Mouse (Mus musculus): ENCODE measurements around the gene Trappc1. TPM values are rescaled to one million over a fixed set of nuclear protein-coding genes. Genes with fewer than 3 reads are reported as not detected.

Gene Trappc1
- total RNA-seq, 4 experiments from 2014 or later: 47.7 to 54.7 (median 51.5) TPM

DNA sequence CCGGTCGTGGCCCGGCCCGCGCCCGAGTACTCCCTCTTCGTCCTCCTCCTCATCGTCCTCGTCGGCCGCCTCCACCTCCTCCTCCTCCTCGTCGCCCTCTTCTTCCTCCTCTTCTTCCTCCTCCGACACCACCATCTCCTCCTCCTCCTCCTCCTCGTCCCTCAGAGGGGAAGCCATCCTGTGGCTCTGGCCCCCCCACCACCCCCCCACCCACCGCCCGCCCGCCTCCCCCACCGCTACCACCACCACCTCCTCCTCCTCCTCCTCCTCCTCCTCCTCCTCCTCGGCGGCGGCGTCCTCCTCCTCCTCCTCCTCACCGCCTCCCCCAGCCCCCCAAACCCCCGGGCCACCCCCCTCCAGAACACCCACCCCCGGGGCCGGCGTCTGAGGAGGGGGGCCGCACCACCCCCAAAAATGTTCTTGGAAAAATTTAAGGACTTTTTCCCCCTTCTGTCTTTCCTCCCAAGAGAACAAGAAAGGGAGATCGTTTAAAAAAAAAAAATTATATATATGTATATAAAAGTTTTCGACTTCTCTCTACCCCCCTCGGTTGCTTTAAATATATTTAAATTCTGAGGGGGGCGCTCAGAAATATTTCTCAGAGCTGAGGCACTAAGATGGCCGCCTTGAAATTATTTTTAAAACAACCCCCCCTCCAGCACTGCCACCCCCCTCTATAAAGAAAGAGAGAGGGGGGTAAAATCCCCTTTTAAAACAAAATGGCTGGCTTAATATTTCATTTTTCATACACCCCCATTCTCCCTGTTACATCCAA, 45.6 kb downstream of the Trappc1 start, which contains the start of gene Chd3:
Gene Chd3, minus strand, starts transcription at position 192 of the 775 bp plus-strand sequence.
- no peak for DNase-seq (ENCODE audit: low spot score in 2 of 2)

DNA sequence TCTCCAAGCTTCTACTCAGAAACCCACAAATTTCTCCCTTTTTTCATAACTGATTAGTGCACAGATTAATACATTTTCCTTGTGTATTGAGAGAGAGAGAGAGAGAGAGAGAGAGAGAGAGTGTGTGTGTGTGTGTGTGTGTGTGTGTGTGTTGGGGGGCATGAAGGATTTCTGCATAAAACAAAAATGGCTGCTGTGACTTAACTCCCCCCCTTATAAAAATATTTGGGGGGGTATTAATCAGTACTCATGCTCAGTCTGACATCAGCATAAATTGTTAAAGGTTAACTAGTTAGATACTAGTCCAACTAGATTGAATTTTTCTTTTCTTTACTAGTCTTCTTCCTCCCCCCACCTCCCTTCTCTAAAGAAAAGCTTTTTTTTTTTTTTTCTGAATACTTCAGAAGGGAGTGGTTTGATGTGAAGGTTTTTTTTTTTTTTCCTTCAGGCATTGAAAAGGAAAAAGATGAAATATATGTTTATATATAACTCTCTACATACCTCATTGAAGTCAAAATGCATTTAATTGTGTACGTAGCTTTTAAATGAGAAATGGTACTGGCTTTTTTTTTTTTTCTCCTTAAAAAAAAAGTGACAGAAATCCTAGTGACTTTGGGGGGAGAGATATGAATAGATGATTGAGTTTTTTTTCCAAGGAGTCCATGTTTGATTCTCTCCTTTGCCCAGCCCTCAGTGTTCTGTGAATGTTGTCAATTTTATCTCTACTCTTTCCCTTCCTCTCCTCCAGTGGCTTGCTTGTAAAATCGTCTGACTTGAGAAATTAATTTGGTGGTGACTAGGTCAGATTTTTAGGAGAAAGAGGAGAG, 46.4 kb downstream of the Trappc1 start:
- DNase-seq (ENCODE audit: low spot score in 2 of 2): no peak

DNA sequence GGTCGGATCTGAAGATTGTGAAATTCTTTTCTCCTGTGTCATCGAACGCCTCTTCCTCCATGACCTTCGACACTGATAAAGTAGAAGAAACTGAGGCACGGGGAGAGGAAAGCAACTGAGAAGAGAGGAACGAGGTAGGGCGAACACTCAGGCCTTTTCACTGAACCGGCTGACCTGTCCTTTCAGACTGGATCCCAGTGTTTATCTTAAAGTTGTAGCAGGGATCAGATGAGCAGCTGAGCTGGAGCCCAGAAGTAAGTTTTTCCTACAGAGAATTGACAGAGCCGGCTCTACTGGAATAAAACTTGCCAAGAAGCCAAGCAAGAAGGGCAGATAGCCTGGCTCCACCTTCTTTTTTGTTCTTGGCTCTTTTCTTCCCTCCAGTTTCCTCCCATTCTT, 47.0 kb downstream of the Trappc1 start:
- DNase-seq (ENCODE audit: low spot score in 2 of 2): no peak

DNA sequence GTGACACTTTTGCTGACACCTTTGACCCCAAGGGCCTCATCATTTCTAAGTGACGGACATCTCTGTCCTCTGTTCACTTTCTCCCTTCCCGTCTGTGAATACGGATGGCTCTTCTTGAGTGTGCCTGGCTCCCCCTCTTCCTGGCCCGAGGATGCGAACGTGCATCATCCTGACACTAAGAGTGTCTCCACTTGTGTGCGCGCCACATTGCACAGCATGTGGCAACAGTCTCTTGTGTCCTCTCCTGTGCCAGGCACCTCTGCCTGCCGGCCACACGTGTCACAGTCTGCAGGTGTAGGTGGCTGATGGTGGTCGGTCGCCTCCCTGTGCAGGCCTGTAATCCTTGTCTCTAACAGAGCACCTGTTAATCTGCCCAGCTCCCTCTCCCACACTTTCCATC, 47.8 kb downstream of the Trappc1 start:
- peak in 1 of 2 experiments; percentile 32 for DNase-seq (ENCODE audit: low spot score in 2 of 2)

DNA sequence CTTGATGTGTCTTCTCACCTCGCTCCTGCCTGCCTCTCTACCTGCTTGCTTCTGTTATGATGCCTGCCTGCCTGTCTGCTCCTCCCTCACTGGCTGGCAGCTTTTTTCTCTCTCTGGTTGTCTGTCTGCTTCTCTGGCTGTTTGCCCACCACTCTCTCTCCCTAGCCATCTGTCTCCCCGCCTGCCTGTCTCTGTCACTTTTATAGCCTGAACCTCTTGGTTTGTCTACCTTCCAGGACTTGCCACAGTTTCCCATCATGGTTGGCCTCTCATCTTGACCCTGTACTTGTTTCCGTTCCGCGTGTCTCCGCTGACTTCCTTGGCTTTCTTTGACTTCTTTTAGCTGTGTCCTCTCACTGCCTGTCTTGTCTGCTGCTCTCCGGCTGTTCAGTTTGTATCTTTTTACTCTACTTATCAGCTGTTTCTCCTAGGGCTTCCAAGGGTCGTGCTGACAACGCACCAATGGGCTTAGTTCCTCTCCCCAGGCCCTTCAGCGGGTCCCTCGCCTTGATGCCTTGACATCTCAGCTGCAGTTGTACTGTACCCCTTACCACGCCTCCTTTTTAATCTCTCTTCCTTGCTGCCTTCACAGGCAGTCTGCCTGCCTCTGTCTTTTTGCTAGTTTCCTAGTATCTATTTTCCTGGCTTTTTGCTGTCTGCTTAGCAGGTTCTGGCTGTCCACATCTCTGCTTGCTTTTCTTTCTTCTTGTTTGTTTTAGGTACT, 48.4 kb downstream of the Trappc1 start:
- DNase-seq (ENCODE audit: low spot score in 2 of 2): peak in 1 of 2 experiments; percentile 60

DNA sequence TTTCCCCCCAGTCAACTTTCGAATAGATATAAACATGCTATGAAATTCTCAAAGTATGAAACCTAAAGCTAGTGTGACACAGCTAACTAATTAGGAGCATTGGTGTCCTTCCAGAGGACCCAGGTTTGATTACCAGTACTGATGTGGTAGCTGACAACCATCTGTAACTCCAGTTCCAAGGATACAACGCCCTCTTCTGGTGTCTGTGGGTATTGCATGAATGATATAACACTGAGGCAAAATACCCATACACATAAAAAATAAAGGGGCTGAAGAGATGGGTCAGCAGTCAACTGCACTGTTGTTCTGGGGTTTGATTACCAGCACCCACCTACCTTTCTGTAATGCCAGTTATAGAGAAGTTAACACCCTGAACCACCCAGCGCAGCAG, 49.0 kb downstream of the Trappc1 start:
- no peak for DNase-seq (ENCODE audit: low spot score in 2 of 2)

DNA sequence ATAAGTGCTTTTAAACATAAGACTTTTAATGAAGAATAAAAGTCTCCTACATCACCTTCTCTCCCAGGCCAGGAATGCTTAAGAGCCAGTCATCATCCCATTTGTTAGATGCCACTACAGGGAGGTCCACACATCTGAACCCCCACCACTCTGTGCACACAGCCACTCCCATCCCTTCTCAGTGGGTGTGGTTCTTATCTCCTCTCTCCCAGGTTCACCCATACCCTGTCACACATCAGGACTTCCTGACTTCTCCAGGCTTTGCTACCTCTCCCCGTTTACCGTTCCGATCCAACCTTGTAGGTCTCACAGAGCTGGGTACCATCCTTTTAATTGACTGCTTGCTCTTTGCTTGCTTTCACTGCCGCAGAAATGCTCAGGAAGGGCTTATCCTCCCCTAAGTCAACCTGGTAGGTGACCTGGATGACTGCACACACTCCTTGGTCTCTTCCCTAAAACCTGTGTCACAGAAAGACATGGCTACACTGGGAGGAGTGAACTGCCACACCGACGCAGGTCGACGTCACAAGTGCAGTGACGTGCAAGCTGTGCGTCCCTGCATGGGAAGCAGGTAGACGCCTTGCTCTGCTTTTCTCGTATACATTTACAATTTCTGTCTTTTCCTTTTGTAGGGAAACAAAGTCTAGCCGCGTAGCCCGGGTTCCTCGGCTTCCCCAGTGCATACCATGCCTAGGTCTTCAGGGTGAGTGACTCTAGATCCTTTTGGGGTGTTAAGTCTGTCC, 49.6 kb downstream of the Trappc1 start:
- no peak for DNase-seq (ENCODE audit: low spot score in 2 of 2)

Other genes with a start within 250 kb of the Trappc1 start
- gene Vamp2, start 235.5 kb upstream of the Trappc1 start, total RNA-seq (2022): 1,000 to 10,000 TPM; 1,002 to 1,054 (median 1,038) TPM
- gene Per1, start 228.8 kb upstream of the Trappc1 start, total RNA-seq (2022): 100 to 1,000 TPM; 105 to 140 (median 114) TPM
- gene Hes7, start 203.6 kb upstream of the Trappc1 start, total RNA-seq (2022): 1 to 10 TPM in 1 of 4 experiments, under 1 TPM in 3; 0.20 to 1.3 (median 0.74) TPM
- gene 9130213A22Rik, start 201.4 kb upstream of the Trappc1 start, total RNA-seq (2022): 1 to 10 TPM; 1.1 to 1.4 (median 1.3) TPM
- 10 to 100 TPM in 1 of 4 experiments, 1 to 10 TPM in 3; 5.9 to 11.4 (median 8.9) TPM for gene Aloxe3, start 198.1 kb upstream of the Trappc1 start, total RNA-seq (2022)
- 1 to 10 TPM; 5.7 to 8.9 (median 7.7) TPM for gene Alox12b, start 167.0 kb upstream of the Trappc1 start, total RNA-seq (2022)
- gene Alox8, start 126.1 kb upstream of the Trappc1 start, total RNA-seq (2022): 10 to 100 TPM in 2 of 4 experiments, 1 to 10 TPM in 2; 9.2 to 11.4 (median 10.2) TPM
- 1 to 10 TPM; 1.3 to 1.8 (median 1.5) TPM for gene Gucy2e, start 86.9 kb upstream of the Trappc1 start, total RNA-seq (2022)
- 10 to 100 TPM; 14.9 to 19.9 (median 17.4) TPM for gene Cntrob, start 205 bp upstream of the Trappc1 start, total RNA-seq (2022)
- 10 to 100 TPM; 72.7 to 84.4 (median 78.8) TPM for gene Kcnab3, start 2.3 kb downstream of the Trappc1 start, total RNA-seq (2022)
- 100 to 1,000 TPM; 160 to 180 (median 169) TPM for gene Rnf227, start 16.5 kb downstream of the Trappc1 start, total RNA-seq (2022)
- 100 to 1,000 TPM; 370 to 420 (median 387) TPM for gene Chd3, start 45.4 kb downstream of the Trappc1 start, total RNA-seq (2022)
- 100 to 1,000 TPM in 3 of 4 experiments, 10 to 100 TPM in 1; 99.9 to 140 (median 114) TPM for gene Naa38, start 71.5 kb downstream of the Trappc1 start, total RNA-seq (2022)
- 10 to 100 TPM; 38.0 to 43.7 (median 42.5) TPM for gene Cyb5d1, start 71.7 kb downstream of the Trappc1 start, total RNA-seq (2022)
- 1 to 10 TPM; 3.3 to 4.8 (median 3.5) TPM for gene Tmem88, start 74.3 kb downstream of the Trappc1 start, total RNA-seq (2022)
- gene Kdm6b, start 89.7 kb downstream of the Trappc1 start, total RNA-seq (2022): 10 to 100 TPM; 17.3 to 29.2 (median 21.9) TPM
- 1 to 10 TPM; 3.3 to 4.9 (median 3.9) TPM for gene Dnah2, start 225.1 kb downstream of the Trappc1 start, total RNA-seq (2022)
- 10 to 100 TPM; 89.2 to 96.6 (median 90.5) TPM for gene Efnb3, start 236.2 kb downstream of the Trappc1 start, total RNA-seq (2022)